ENCODE assay signal across 8 mouse cellular contexts in the genomic region with DNA sequence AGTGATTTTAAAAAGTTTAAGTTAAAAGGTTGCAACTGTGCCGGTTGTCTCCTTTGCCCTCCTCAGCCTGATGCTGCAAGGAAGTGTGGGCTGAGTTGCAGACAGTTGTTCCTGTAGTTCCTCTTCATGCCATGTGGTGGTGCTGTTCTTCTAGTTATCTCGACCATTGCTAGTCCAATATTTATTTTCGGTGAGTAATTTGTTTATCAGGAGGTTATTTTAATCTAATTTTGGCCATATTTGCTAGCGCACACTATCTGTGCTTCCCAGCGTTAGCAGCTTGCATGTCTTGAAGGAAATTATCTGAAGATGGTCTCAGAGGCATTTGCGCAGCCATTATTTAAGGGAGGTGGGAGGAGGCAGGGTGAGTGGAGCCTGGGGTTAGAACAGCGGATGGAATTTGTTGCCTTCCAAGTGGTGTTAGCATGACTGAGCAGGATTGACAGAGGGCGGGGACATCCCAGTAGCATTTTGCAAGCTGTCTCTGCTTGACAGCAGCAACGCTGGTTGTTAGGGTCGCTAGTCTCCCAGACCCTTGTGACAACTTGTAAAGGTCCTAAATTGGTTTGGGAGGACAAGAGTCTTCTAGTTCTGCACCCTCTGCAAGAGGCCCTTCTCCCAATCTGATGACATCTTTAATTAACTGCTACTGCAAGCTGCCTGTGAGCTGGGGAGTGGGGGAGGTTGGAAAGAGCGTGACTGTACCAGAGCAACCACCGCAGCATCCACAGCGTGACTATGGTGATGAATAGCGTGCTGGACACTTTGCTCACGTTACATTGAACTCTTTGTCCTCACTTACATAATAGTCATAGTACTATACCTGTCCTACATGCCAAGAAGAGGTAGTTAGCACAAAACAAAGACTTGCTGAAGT.
DNase-seq lines count a peak whose midpoint lies in the region; ATAC-seq and TF ChIP-seq lines count a peak whose summit lies in the region.
"Had no signal": no experiment of that assay in that cellular context is flagged by ENCODE, and none has a peak within 500 bp of the region (broad histone marks: within the 10 kb centered on the region; RNA-seq: fewer than 3 reads in every experiment).

No protein-coding gene starts in this region.

- peak; percentile 80 for TF ChIP-seq CTCF in intestine, postnatal 0 days (IDR thresholded peaks at IDR 0.05; ENCODE audit: low read depth)

- peak overlapping the region; percentile 45 for H3K4me2 ChIP-seq in intestine, postnatal 0 days (replicated peaks; ENCODE audit: low read depth)

- H3K4me1 ChIP-seq in intestine, postnatal 0 days (replicated peaks; ENCODE audit: control insufficient read depth, insufficient read depth, low read length), result no peaks in the 10 kb centered on the region

- DNase-seq in adrenal gland, postnatal 10 days, result peak; percentile 75
- peak; percentile 85 for DNase-seq in embryo, embryonic 10.5 days (ENCODE audit: low spot score)
- DNase-seq in left cerebral cortex, postnatal 25 days (ENCODE audit: low spot score in 2 of 2), result peak; percentile 86 to 88
- DNase-seq in mesoderm, embryonic 11.5 days (ENCODE audit: low read depth, low spot score), result peak; percentile 70
- DNase-seq in skeletal muscle tissue, adult 2 months (ENCODE audit: low read depth, low spot score), result peak; percentile 32

- H3K9ac ChIP-seq in intestine, postnatal 0 days (ENCODE audit: low read depth, low read length), result no peak overlapping the region

- no peaks in the 10 kb centered on the region for H3K27me3 ChIP-seq in intestine, postnatal 0 days (replicated peaks; ENCODE audit: control insufficient read depth, insufficient read depth, low read length)

- WGBS in intestine, postnatal 0 days, result 20% methylated on average over 15 of the region's 15 CpGs

- peak; percentile 92 for ATAC-seq in granulocyte monocyte progenitor cell, adult 5-6 weeks (replicated peaks; ENCODE audit: poor library complexity, severe bottlenecking)
- ATAC-seq in intestine, postnatal 0 days, result no peak

- H3K27ac ChIP-seq in intestine, postnatal 0 days (ENCODE audit: low read depth, low read length), result no peak overlapping the region

- intact Hi-C loops in left cerebral cortex, postnatal 25 days (cut with DNase I), result loop anchor here (2.0 to 5.0 kb wide), 2 partner anchors 466 to 548 kb away; no protein-coding TSS in a partner anchor

- H3K4me3 ChIP-seq in intestine, postnatal 0 days (ENCODE audit: low read depth, low read length), result 0 out of 2 replicates have a peak overlapping the region, but pooled peaks have one; percentile 5
- H3K4me3 ChIP-seq: myocyte had no signal

- H3K9me3 ChIP-seq in intestine, postnatal 0 days (ENCODE audit: control insufficient read depth), result no peaks in the 10 kb centered on the region

- H3K36me3 ChIP-seq in intestine, postnatal 0 days (ENCODE audit: control insufficient read depth, insufficient read depth), result no peaks in the 10 kb centered on the region

Comparison
In these comparisons a context has a peak if more than half of its experiments do, and no peak if none do; other contexts are left out.
1. DNase-seq: peak in every context shown above with its lines; median percentile 87 in left cerebral cortex, postnatal 25 days; 85 in embryo, embryonic 10.5 days; 75 in adrenal gland, postnatal 10 days; 70 in mesoderm, embryonic 11.5 days; 32 in skeletal muscle tissue, adult 2 months.